Mouse (Mus musculus) ES-E14 (cell line): Measurements from ENCODE around the gene Etnk1.

Experiments used
- ZC3H11A ChIP-seq: IDR thresholded peaks from 2 replicates; pipeline ENCODE4 v1.6.1; 2012; ENCODE audit warnings: low read depth, mild to moderate bottlenecking, inconsistent platforms, low read length, borderline replicate concordance
- ZNF384 ChIP-seq: IDR thresholded peaks from 2 replicates; pipeline ENCODE4 v1.6.1; 2012; ENCODE audit warnings: low read depth, low read length, inconsistent platforms

DNA sequence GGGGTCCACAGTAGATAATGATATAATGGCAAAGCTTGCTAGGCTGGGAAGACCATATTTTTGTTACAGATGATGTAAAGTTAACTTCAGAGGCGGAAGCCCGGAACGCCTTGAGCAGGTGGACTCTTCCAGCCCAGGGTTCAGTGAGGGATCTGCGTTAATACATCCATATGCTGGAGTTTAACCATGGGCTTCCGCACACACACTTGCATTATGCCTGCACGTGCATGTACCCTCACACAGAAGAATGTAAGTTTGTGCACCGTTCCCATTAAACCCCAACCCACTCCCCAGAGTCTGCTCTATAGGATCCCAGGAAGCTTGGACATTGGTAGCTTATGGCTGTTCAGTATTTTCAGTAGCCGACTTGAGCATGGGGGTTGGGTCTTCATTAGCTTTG is 4.0 kb downstream of the Etnk1 start:
- no peak for TF ChIP-seq ZC3H11A
- TF ChIP-seq ZNF384: no peak
